Mouse (Mus musculus) heart, embryonic 14.5 days (tissue): Measurements from ENCODE around the gene Mtf1. TPM values are rescaled to one million over a fixed set of nuclear protein-coding genes. Genes with fewer than 3 reads are reported as not detected.
A peak's percentile ranks its signal among the peaks of the same experiment; 100 is the strongest.

Experiments used
- ATAC-seq: fragments of 200-750 bp; cut with Nextera tagmentation; 2 replicates; pipeline ENCODE4 v1.8.0; 2017; ENCODE audit warnings: low read depth, moderate TSS enrichment; ENCODE audit not compliant: insufficient number of reproducible peaks, insufficient read depth, low FRiP score
- H3K27ac ChIP-seq, 2 experiments: fragments of 200-500 bp in 1 of 2; fragments of 300-500 bp in 1 of 2; sonication (generic) in 1 of 2; replicated peaks in 1 of 2; 2 replicates each; pipeline ENCODE4 v1.5.1; 2012 to 2014; ENCODE audit warnings: low read depth in 2 of 2, low read length in 2 of 2, control low read depth in 1 of 2, mild to moderate bottlenecking in 1 of 2, mixed read lengths in 1 of 2; ENCODE audit not compliant: control insufficient read depth in 1 of 2, insufficient read depth in 1 of 2
- H3K27me3 ChIP-seq: fragments of 300-500 bp; sonication (generic); 2 replicates; pipeline ENCODE4 v1.6.1; 2014; ENCODE audit warnings: mild to moderate bottlenecking, low read length, control low read depth; ENCODE audit not compliant: control insufficient read depth, insufficient read depth
- H3K36me3 ChIP-seq: fragments of 300-500 bp; sonication (generic); 2 replicates; pipeline ENCODE4 v1.6.1; 2014; ENCODE audit warnings: mild to moderate bottlenecking, control low read depth, low read length, mixed read lengths; ENCODE audit not compliant: control insufficient read depth, insufficient read depth
- H3K4me1 ChIP-seq, 2 experiments: fragments of 200-500 bp in 1 of 2; fragments of 300-500 bp in 1 of 2; sonication (generic) in 1 of 2; 2 replicates each; pipeline ENCODE4 v1.6.1; 2012 to 2014; ENCODE audit warnings: low read length in 2 of 2, control low read depth in 1 of 2, mixed read lengths in 1 of 2; ENCODE audit not compliant: control insufficient read depth in 2 of 2, insufficient read depth in 2 of 2
- H3K4me2 ChIP-seq: fragments of 300-500 bp; sonication (generic); 2 replicates; pipeline ENCODE4 v1.6.1; 2014; ENCODE audit warnings: mild to moderate bottlenecking, low read length
- H3K4me3 ChIP-seq, 2 experiments: fragments of 200-500 bp in 1 of 2; fragments of 300-500 bp in 1 of 2; sonication (generic) in 1 of 2; 2 replicates each; pipeline ENCODE4 v1.5.1; 2012 to 2014; ENCODE audit warnings: low read length in 2 of 2, mild to moderate bottlenecking in 2 of 2, control low read depth in 1 of 2, low read depth in 1 of 2, moderate library complexity in 1 of 2; ENCODE audit not compliant: control insufficient read depth in 1 of 2, insufficient read depth in 1 of 2
- H3K9ac ChIP-seq: fragments of 300-500 bp; sonication (generic); 2 replicates; pipeline ENCODE4 v1.6.1; 2014; ENCODE audit warnings: mild to moderate bottlenecking, low read length
- H3K9me3 ChIP-seq: fragments of 300-500 bp; sonication (generic); 2 replicates; pipeline ENCODE4 v1.6.1; 2016; ENCODE audit warnings: low read length, control low read depth; ENCODE audit not compliant: control insufficient read depth
- WGBS: fragments of 180-500 bp; shearing (Covaris S2); extraction: QIAGEN DNeasy Blood & Tissue Kit; methylation state at CpG from one replicate; pipeline ENCODE4 v1.1.7; 2014; 5-methylcytosine and 5-hydroxymethylcytosine counted together
- polyA plus RNA-seq: library from polyadenylated mRNA; unstranded; fragments of >200 nt; fragmentation: Nextera tagmentation; extraction: Ambion mirVana; gene quantifications from 2 replicates; pipeline ENCODE4 v1.2.1, GENCODE M21; 2014

Mtf1 gene
- polyA plus RNA-seq, 1 experiment from 2014 or later, result 11.4 TPM

DNA sequence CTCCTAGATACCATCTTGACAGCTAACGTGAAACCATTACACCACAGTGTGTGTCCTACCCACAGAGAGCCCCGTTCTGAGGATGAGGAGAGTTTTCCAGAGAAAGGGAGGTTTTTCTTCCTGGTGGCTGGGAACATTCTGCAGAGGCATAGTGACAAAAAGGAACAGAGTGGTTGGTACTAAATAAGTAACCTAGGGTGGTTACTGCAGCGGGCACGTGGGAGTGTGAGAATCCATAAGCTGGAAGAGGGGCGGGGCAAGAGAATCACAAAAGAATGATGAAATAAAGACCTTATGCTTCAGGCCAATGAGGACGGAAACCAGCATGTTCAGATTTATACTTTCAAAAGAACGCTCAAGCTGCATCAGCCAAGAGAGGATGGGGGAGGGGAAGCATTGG is 86.8 kb downstream of the Mtf1 start:
- Histone ChIP-seq H3K9me3 (no peaks in the 10 kb centered on the region), H3K4me2 (no peak overlapping the region), H3K27me3 (peaks cover 72% of the 10 kb centered on the region), H3K36me3 (no peaks in the 10 kb centered on the region), H3K4me3 (no peak overlapping the region), H3K9ac (no peak overlapping the region), H3K4me1 (no peaks in the 10 kb centered on the region), H3K27ac (no peak overlapping the region)
- no peak for ATAC-seq
- 67% methylated on average over 7 of the region's 7 CpGs for WGBS

DNA sequence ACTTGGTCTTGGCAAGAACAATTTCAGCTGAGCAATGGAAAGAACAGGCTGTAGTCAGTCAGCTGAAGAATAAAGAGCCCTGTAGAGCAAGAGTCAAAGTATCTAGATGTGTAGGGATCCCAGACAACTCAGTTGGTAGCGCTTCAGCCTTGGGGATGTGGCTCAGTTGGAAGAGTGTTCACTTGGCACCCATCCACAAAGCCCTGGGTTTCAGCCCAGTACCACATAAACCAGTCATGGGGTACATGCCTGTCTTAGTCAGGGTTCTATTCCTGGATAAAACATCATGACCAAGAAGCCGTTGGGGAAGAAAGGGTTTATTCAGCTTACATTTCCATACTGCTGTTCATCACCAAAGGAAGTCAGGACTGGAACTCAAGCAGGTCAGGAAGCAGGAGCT is 88.0 kb downstream of the Mtf1 start:
- no peak for ATAC-seq
- H3K4me2 ChIP-seq, result no peak overlapping the region
- no peak overlapping the region for H3K27ac ChIP-seq
- no peaks in the 10 kb centered on the region for H3K36me3 ChIP-seq
- no peaks in the 10 kb centered on the region for H3K9me3 ChIP-seq
- H3K4me1 ChIP-seq, result peaks cover under 1 to 2% of the 10 kb centered on the region in 2 experiments; a peak in 3 of 4 replicates
- peaks cover 74% of the 10 kb centered on the region for H3K27me3 ChIP-seq
- 82% methylated on average over 2 of the region's 2 CpGs for WGBS
- no peak overlapping the region for H3K9ac ChIP-seq
- H3K4me3 ChIP-seq, result no peak overlapping the region

- WGBS, result 69% methylated on average over 5 of the region's 5 CpGs
- Histone ChIP-seq H3K9ac (no peak overlapping the region), H3K27me3 (peaks cover 76% of the 10 kb centered on the region), H3K9me3 (no peaks in the 10 kb centered on the region), H3K36me3 (no peaks in the 10 kb centered on the region), H3K27ac (no peak overlapping the region), H3K4me1 (peaks cover 4 to 6% of the 10 kb centered on the region in 2 experiments), H3K4me3 (no peak overlapping the region), H3K4me2 (no peak overlapping the region)
- no peak for ATAC-seq
Measured at GRCm38 (mm10) chr4:124890831-124891230, 88.9 kb downstream of the Mtf1 start.

- no peaks in the 10 kb centered on the region for H3K36me3 ChIP-seq
- H3K4me3 ChIP-seq, result no peak overlapping the region
- ATAC-seq, result no peak
- no peaks in the 10 kb centered on the region for H3K9me3 ChIP-seq
- no peak overlapping the region for H3K4me2 ChIP-seq
- peaks cover 4 to 6% of the 10 kb centered on the region in 2 experiments for H3K4me1 ChIP-seq
- WGBS, result 35% methylated on average over 6 of the region's 6 CpGs
- H3K9ac ChIP-seq, result no peak overlapping the region
- H3K27ac ChIP-seq, result no peak overlapping the region
- peaks cover 71% of the 10 kb centered on the region for H3K27me3 ChIP-seq
Measured at GRCm38 (mm10) chr4:124893769-124894168, 91.9 kb downstream of the Mtf1 start.

GRCm38 (mm10) chr4:124894508-124895428 is 92.9 kb downstream of the Mtf1 start:
- 2% methylated on average over 83 of the region's 83 CpGs for WGBS
- Histone ChIP-seq H3K27me3 (peaks cover 76% of the 10 kb centered on the region), H3K36me3 (no peaks in the 10 kb centered on the region), H3K4me3 (peak overlapping the region; percentile 38 to 45), H3K4me1 (peaks cover 4 to 6% of the 10 kb centered on the region in 2 experiments), H3K27ac (no peak overlapping the region), H3K9me3 (no peaks in the 10 kb centered on the region), H3K4me2 (peak overlapping the region; percentile 71), H3K9ac (no peak overlapping the region)
- 0 out of 2 replicates have a peak, but pooled peaks have one; percentile 17 for ATAC-seq

- no peak for ATAC-seq
- peaks cover 4 to 6% of the 10 kb centered on the region in 2 experiments for H3K4me1 ChIP-seq
- H3K9me3 ChIP-seq, result no peaks in the 10 kb centered on the region
- no peak overlapping the region for H3K4me2 ChIP-seq
- H3K9ac ChIP-seq, result no peak overlapping the region
- WGBS, result 51% methylated on average over 10 of the region's 10 CpGs
- no peaks in the 10 kb centered on the region for H3K36me3 ChIP-seq
- H3K27ac ChIP-seq, result no peak overlapping the region
- H3K4me3 ChIP-seq, result no peak overlapping the region
- peaks cover 54% of the 10 kb centered on the region for H3K27me3 ChIP-seq
Measured at GRCm38 (mm10) chr4:124898428-124898827, 96.5 kb downstream of the Mtf1 start.
